Mouse (Mus musculus) G1E (cell line): ENCODE measurements around the gene Mdm2. TPM values are rescaled to one million over a fixed set of nuclear protein-coding genes. Genes with fewer than 3 reads are reported as not detected.

Experiments used
- ATAC-seq: 2 replicates; pipeline ENCODE4 v1.8.0; 2016; ENCODE audit warnings: mild to moderate bottlenecking; ENCODE audit not compliant: insufficient number of reproducible peaks, poor library complexity, low FRiP score, severe bottlenecking; ENCODE audit errors: extremely low read depth
- DNase-seq: peaks from one replicate; pipeline ENCODE4 v3.0.0; 2012; ENCODE audit warnings: low spot score
- H3K27me3 ChIP-seq: 2 replicates; pipeline ENCODE4 v1.6.1; 2012; ENCODE audit warnings: mild to moderate bottlenecking, low read length, inconsistent platforms; ENCODE audit not compliant: insufficient read depth
- H3K36me3 ChIP-seq: replicated peaks from 2 replicates; pipeline ENCODE3; 2012; ENCODE audit warnings: mild to moderate bottlenecking, inconsistent platforms
- H3K4me1 ChIP-seq: 2 replicates; pipeline ENCODE4 v1.6.1; 2012; ENCODE audit warnings: low read depth, low read length, inconsistent platforms, mixed read lengths; ENCODE audit not compliant: insufficient read depth
- H3K4me3 ChIP-seq: 2 replicates; pipeline ENCODE4 v1.5.1; 2012; ENCODE audit warnings: low read depth, mild to moderate bottlenecking, inconsistent platforms, low read length, moderate library complexity, mixed read lengths
- H3K9me3 ChIP-seq: replicated peaks from 2 replicates; pipeline ENCODE4 v1.6.1; 2012; ENCODE audit warnings: inconsistent platforms
- CTCF ChIP-seq: IDR thresholded peaks from 2 replicates; pipeline ENCODE4 v1.5.1; 2012; ENCODE audit warnings: low read depth, low read length, inconsistent platforms, mixed read lengths
- GATA1 ChIP-seq: IDR thresholded peaks from 2 replicates; pipeline ENCODE4 v1.6.1; 2012; ENCODE audit warnings: borderline replicate concordance, low read length, inconsistent platforms, mixed read lengths
- GATA2 ChIP-seq: IDR thresholded peaks from 2 replicates; pipeline ENCODE4 v1.6.1; 2012; ENCODE audit warnings: low read depth, low read length, inconsistent platforms, borderline replicate concordance
- POLR2AphosphoS5 ChIP-seq: IDR thresholded peaks from 2 replicates; pipeline ENCODE4 v1.6.1; 2012; ENCODE audit warnings: low read depth, low read length, inconsistent platforms; ENCODE audit not compliant: insufficient replicate concordance
- TAL1 ChIP-seq: conservative IDR thresholded peaks from 2 replicates; pipeline ENCODE4 v1.6.1; 2012; ENCODE audit warnings: low read depth, low read length, inconsistent platforms, mixed read lengths
- polyA plus RNA-seq: library from polyadenylated mRNA; stranded (reverse); fragments of >175 nt; gene quantifications from 2 replicates; pipeline ENCODE4 v1.2.3, GENCODE M21; 2012
- total RNA-seq, 2 experiments: library from RNA; stranded (forward) in 1 of 2; stranded (reverse) in 1 of 2; fragments of 200-1000 nt in 1 of 2; fragments of >200 nt in 1 of 2; fragmentation: Nextera tagmentation in 1 of 2; gene quantifications; 2 replicates each; pipeline ENCODE4 v1.2.3; 2014 to 2017

Gene Mdm2
- total and polyA plus RNA-seq, 3 experiments = 41.3 to 153 (median 97.1) TPM

DNA sequence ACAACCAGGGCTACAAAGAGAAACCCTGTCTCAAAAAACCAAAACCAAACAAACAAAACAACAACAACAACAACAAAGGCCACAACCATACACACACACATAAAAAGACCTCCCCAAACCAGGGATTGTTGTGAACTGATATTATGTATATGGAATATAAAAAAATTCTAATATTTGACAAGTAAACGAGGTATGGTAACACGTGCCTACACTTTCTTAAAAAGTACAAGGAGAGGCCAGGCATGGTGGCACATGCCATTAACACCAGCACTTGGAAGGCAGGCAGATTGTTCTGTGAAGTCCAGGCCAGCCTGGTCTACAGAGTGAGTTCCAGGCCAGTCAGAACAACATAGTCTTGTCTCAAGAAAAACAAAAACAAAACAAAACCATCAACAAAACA lies 32.6 kb upstream of the Mdm2 start:
- DNase-seq (no peak), ATAC-seq (no peak)
- H3K4me1 ChIP-seq = peaks cover 63% of the 10 kb centered on the region
- no peaks in the 10 kb centered on the region for H3K27me3 ChIP-seq
- H3K9me3 ChIP-seq = peaks cover 1% of the 10 kb centered on the region
- H3K36me3 ChIP-seq = peaks cover 54% of the 10 kb centered on the region
- TF ChIP-seq GATA1 (no peak), POLR2AphosphoS5 (no peak), TAL1 (no peak), GATA2 (no peak), CTCF (no peak)
- no peak overlapping the region for H3K4me3 ChIP-seq

DNA sequence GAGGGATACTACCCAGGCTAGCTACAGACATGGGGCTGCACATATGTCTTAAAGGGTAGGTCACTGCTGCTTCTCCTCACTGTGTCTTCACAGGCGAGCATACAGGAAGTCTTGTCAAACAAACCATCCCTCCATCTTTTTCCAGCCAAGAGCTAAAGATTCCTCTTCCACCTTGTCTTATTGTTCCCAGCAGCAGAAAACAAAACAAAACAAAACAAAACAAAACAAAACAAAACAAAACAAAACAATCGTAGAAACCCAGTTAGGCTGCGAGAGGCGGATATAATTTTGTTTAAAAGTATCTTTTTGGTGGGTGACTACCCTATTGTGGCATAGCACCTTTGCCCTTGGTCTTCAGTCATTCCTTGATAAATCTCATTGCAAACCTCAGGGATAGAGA lies 32.1 kb upstream of the Mdm2 start:
- TF ChIP-seq POLR2AphosphoS5 (no peak), CTCF (no peak), TAL1 (no peak)
- no peaks in the 10 kb centered on the region; the same call in 1 of the 2 replicates for H3K9me3 ChIP-seq
- peaks cover 52% of the 10 kb centered on the region for H3K36me3 ChIP-seq
- peaks cover 67% of the 10 kb centered on the region for H3K4me1 ChIP-seq
- H3K4me3 ChIP-seq = no peak overlapping the region
- no peak for ATAC-seq
- no peak for DNase-seq
- no peaks in the 10 kb centered on the region for H3K27me3 ChIP-seq

DNA sequence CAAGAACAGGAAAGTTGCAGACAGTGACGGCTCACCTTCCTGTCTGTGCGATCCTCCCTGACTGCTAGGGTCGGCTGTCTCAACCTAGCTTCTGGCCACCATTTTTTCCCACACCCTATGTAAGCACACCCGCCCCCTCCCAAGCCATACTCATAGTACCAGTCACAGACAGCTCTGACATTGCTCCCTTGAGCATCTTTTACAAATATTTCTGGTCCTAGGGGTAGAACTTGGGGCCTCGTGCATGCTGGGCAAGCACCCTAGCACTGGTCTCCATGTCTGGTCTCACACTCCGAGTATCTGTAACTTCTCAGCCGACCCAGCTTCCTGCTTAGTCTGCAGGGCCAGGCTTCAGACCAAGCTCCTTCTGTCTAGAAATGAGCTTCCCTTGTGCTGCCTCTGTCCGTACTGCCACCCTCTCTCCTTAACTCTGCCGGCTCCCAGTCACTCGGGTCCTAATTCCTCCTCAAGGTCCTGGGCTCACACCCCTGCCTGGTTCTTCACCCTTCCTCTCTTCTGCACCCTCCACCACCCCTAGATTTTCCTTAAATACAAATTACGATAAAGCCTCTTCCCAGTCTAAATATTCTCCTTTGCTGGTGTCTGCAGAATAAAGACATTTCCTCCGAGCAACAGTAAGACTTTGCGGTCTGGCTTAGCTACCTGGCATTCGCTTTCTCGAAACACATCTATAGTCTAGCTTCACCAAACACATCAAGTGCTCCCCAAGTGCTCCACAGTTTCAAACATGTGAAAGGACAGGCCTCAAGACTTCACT lies 31.3 kb upstream of the Mdm2 start:
- H3K4me3 ChIP-seq = no peak overlapping the region
- DNase-seq = no peak
- no peak for ATAC-seq
- peaks cover 56% of the 10 kb centered on the region for H3K36me3 ChIP-seq
- H3K4me1 ChIP-seq = peaks cover 74% of the 10 kb centered on the region
- no peaks in the 10 kb centered on the region for H3K27me3 ChIP-seq
- H3K9me3 ChIP-seq = no peaks in the 10 kb centered on the region
- TF ChIP-seq TAL1 = no peak
- TF ChIP-seq GATA2 = no peak
- no peak for TF ChIP-seq GATA1
- TF ChIP-seq POLR2AphosphoS5 = no peak
- TF ChIP-seq CTCF = no peak

DNA sequence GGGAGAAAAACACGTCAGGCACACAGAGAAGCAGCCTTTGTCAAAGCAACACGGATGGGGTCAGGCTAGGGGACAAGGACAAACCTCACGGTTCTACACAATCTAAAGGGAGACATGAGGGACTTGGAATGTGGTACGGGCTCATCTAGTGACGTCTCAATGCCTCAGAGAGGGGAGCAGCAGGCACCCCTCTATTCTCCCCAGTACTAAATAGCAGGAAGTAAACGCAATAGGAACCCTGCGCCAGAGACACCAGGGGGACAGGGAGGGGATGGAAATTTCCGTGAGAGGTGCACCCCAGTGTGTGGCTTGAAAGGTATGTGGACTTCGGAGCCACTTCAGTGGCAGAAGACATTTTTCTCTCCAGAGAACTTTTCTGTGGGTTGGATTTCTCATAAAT lies 30.4 kb upstream of the Mdm2 start:
- peaks cover 65% of the 10 kb centered on the region for H3K36me3 ChIP-seq
- H3K4me1 ChIP-seq = peaks cover 82% of the 10 kb centered on the region
- no peaks in the 10 kb centered on the region for H3K27me3 ChIP-seq
- H3K9me3 ChIP-seq = no peaks in the 10 kb centered on the region
- TF ChIP-seq GATA2 (no peak), CTCF (no peak), POLR2AphosphoS5 (no peak), TAL1 (no peak), GATA1 (no peak)
- no peak overlapping the region for H3K4me3 ChIP-seq
- no peak for DNase-seq
- ATAC-seq = no peak

DNA sequence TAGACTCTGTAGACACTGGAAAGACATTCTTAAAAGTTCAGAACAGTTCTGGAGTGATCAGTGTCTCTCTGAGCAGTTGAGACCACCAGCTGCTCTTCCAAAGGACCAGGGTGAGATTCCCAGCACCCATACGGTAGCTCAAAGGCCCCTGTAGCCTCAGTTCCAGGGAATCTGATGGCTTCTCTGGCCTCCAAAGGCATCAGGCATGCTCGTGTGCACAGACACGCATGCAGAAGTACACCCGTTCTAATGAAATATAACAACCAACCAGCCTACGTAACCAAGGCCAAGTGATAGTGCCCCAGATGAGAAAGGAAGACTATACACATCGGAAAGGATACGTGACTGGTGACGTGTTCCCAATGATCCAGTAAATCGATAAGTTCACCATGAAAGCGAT lies 29.6 kb upstream of the Mdm2 start:
- ATAC-seq = no peak
- no peak for DNase-seq
- Histone ChIP-seq H3K36me3 (peaks cover 67% of the 10 kb centered on the region), H3K4me3 (no peak overlapping the region), H3K27me3 (no peaks in the 10 kb centered on the region), H3K9me3 (no peaks in the 10 kb centered on the region), H3K4me1 (peaks cover 80% of the 10 kb centered on the region)
- TF ChIP-seq GATA2 = no peak
- TF ChIP-seq POLR2AphosphoS5 = no peak
- TF ChIP-seq GATA1 = no peak
- no peak for TF ChIP-seq CTCF
- TF ChIP-seq TAL1 = no peak

DNA sequence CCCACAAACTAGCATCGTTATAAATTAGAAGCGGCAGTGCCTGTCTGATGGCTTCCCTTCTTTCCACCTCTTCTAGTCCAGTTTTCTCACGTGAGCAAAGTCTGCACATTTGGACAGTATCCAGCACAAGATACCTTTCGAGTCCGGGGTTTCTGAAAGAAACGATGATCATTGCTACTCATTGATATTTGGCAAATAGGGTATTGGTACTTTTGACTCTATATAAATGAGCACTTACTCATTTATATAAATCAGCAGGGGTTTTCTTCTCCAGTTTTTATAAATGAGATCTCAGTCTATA lies 29.0 kb upstream of the Mdm2 start:
- TF ChIP-seq CTCF (no peak), POLR2AphosphoS5 (no peak), GATA2 (no peak), TAL1 (no peak), GATA1 (no peak)
- Histone ChIP-seq H3K9me3 (no peaks in the 10 kb centered on the region), H3K4me3 (peak overlapping the region; percentile 66; the same call in 1 of the 2 replicates), H3K36me3 (peaks cover 67% of the 10 kb centered on the region), H3K4me1 (peaks cover 76% of the 10 kb centered on the region), H3K27me3 (no peaks in the 10 kb centered on the region)
- DNase-seq (no peak), ATAC-seq (no peak)

DNA sequence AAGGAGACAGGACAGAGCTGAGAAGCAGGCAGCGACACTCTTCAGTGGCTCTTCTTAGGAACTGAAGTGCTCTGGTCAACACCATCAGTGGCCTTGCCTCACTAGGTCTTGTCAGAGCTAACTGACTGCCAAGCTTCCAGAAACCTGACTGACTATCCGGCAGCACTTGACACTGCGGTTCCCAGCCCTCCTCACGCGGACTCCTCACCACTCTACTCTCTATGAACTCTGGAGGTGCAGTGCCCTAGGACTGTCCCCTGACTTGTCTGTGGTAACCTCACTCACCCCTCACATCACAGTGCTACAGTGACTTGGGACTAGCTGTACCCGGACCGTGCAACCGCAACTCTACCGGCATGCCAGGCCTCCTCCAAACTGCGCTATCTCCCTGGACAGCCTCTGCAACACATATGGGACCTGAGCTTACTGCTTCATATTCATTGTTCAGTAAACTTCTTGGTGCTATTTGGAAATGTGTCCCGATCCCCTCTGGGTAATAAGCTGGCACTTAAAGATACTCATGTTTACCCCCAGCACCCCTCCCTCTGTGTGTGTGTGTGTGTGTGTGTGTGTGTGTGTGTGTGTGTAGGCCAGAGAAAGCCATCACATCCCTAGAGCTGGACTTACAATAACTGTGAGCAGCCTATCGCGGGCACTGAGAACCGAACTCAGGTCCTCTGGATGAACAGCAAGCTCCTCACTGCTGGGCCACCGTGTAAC lies 28.5 kb upstream of the Mdm2 start:
- ATAC-seq (peak; percentile 60), DNase-seq (peak; percentile 54)
- Histone ChIP-seq H3K9me3 (no peaks in the 10 kb centered on the region), H3K27me3 (no peaks in the 10 kb centered on the region), H3K36me3 (peaks cover 62% of the 10 kb centered on the region), H3K4me1 (peaks cover 72% of the 10 kb centered on the region), H3K4me3 (peak overlapping the region; percentile 66; the same call in 1 of the 2 replicates)
- TF ChIP-seq POLR2AphosphoS5 (no peak), TAL1 (peak; percentile 55), GATA2 (no peak)
